Mouse (Mus musculus) CD4-positive, CD25-positive, alpha-beta regulatory T cell, adult 4 months (primary cell): ENCODE results near the gene Srcin1. TPM values are rescaled to one million over a fixed set of nuclear protein-coding genes. Genes with fewer than 3 reads are reported as not detected.

ENCODE experiments used
- ATAC-seq: one replicate; pipeline ENCODE4 v1.8.0; 2017
- polyA plus RNA-seq, 2 experiments: library from polyadenylated mRNA; unstranded; fragments of 100-300 nt; shearing (Covaris generic); gene quantifications; one replicate each; pipeline ENCODE4 v1.2.1; 2017

Gene Srcin1
- polyA plus RNA-seq, 2 experiments from 2014 or later: not detected

GRCm38 (mm10) chr11:97578286-97578685, 2.3 kb upstream of the Srcin1 start:
- no peak for ATAC-seq

DNA sequence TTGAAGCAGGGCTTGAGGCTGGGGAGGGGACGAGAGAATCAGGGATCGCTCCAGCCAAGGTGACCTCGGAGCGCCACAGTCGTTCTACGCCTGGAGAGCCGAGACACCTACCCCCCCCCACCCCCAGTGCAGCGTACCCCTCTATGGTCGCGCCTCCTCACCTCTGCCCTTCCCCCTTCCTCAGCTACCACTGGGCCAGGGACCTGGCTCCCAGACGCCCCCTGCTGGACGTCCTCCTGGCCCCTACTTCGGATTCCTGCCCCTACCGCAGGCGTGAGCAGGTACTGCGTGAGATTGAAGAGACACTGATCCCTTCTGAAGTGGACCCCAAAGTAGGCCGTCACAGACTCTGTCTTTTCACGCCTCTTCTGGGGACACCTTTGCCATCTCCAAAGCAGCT, 348 bp downstream of the Srcin1 start:
- peak; percentile 43 for ATAC-seq

DNA sequence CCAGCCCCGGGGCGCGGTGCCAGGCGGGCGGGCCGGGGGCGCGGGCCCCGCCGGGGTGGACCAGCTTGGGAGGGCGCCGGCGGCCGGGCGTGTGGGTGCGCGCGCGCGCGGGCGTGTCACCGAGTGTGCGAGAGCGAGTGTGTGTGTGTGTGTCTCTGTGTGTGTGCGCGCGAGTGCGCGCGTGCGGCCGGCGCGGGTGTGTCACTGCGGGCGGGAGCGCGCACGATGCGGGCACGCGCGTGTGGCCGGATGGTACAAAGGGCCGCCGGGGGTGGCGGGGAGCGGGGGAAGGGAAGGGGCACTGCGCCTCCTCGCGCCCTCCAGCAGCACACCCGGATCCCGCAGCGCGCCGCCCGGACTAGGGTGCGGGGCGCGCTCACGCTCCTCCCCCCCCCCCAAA, 911 bp downstream of the Srcin1 start:
- ATAC-seq: no peak

- ATAC-seq: no peak
These were observed 1.4 kb downstream of the Srcin1 start for GRCm38 (mm10) chr11:97574551-97575051.

DNA sequence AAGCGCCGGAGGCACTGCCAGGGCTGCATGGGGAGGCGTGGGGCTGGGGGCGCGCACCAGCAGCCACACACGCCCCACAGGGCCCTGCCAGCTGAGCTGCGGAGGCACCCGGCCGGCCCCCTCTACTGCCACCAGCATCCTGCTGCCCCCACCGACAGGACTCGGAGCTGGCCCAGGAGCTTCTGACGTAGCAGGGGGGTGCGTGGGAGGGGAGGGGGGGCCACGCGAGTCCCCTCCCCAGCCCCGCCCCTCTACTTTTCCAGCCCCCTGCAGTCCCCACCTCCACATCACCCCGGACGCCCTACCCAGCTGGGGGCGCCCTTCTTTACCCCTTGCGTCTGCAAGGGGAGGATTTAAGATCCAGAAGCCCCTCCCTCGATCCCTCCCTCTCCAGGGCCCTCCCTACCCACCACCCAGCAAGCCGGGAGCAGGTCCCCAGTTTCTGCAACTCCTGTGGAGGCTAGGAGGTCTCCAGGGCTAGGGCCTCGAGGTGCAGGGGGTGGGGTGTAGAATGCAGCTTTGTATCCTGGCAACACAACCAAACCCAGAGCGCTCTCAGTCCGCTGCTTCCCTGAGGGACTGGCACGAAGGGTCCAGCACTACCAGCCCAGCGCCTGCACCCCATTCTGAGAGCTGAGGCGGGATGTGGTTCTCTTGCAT, 2.0 kb downstream of the Srcin1 start:
- no peak for ATAC-seq

GRCm38 (mm10) chr11:97572895-97573480, 3.0 kb downstream of the Srcin1 start:
- no peak for ATAC-seq

GRCm38 (mm10) chr11:97572089-97572345, 4.0 kb downstream of the Srcin1 start:
- ATAC-seq: no peak

DNA sequence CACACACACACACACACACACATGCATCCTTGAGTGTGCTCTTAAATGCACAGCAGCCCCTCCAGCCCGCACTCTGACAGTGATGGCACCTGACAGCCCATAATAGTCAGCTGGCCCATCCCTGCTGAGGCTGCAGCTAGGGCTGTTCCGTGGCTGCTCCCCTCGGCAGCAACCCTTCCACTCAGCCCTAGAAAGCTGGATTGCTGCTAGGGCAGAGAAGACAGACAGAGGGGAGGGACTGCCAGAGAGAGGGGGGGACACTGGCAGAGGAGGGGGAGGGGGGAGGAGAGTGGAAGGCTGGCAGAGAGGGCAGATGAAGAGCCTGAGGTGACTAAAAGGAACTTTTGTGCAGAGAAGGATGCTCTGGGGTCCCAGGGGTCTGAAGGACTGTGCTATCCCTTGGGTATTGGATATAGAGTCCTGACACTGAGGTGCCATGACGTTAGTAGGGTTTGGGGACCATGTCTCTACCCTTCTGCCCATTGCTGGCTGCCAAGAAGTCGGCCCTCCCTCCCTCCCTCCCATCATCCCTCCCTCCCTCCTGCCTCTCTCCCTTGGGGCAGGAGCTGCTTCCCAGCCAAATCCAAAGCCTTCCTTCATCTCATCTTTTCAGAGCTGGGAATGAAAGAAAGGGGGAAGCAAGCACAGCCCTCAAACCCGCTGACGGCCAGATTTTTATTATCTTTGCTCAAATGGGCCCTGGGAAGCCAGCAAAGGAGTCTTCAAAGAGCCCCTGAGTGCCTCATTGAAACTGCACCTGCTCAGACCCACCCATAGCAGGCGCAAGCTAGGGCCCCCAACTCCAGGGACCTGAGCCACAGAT, 4.5 kb downstream of the Srcin1 start:
- no peak for ATAC-seq

GRCm38 (mm10) chr11:97570493-97571137, 5.4 kb downstream of the Srcin1 start:
- ATAC-seq: no peak

DNA sequence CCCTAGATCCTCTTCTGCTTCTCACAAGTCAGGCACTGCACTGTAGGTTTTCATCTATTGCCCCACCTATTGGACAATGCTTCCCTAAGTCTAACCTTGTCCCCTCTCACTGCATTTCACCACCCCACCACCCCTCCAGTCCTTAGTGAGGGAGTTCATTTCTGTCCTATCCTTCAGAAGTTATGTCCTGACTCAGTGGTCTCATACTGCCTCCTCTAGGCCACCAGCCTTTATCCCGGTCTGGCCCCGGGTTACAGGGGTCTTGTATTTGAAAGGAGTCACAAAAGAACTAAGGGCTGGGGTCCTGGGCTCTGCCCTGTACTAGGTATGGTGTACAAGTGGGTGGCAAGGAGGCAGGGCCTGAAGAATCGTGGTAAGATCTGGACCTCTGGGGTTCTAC, 6.2 kb downstream of the Srcin1 start:
- ATAC-seq: no peak

DNA sequence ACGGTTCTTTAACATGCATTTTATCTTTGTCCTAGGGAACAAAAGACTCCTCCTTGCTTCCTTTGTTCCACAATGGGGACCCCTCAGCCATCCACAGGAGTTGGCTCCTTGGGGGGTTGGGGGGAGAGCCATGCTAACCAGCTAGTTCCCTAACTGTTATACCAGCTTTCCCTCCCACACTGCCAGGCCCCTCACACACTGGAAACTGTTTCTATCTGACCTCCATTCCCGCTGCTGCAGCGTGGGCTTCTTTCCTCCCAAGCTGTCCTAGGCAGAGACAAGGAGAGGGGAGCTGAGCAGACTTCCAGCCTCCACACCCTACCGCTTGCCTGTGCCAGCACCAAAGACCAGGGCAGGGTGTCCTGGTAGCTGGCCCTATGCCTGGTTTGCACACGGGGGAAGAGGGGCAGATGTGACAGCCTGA, 6.7 kb downstream of the Srcin1 start:
- no peak for ATAC-seq

DNA sequence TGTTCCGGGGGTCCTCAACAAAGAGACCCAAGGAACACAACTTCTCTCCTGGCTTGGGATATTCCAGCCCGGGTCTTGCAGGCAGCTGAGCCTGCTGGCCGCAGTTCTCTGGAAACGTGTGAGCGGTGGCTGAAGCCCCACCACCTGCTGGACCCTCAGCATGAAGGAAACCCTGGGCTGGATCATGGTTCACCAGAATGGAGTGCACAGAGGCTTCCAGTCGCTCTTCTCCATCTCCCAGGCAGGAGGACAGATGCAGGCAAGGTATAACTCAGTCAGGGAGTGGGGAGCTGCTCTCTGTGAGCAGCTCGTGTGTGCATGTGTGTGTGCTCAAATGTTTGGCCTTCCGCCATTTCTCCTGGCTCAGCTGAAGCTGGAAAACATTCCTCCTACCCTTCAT, 7.3 kb downstream of the Srcin1 start:
- ATAC-seq: no peak

- ATAC-seq: no peak
These were observed 8.5 kb downstream of the Srcin1 start for GRCm38 (mm10) chr11:97567480-97567879.

DNA sequence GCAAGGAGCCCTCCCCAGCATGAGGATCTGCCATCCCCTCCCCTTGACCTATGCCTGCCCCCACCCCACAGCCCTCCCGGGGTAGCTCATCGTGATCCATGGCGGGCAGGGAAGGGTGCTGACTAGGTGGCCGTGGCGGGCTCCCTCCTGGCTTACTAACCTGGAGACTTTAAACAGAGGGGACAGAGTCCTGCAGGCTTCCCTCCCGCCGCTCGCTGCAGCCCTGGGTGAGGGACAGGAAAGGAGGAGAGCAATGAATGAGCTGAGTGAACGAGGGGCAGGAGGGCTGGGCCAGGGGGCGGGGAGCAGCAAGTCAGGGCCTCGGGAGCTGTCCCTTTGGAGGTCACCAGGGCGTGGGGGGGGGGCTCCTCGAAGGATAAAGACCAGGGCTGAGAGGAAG, 9.4 kb downstream of the Srcin1 start:
- ATAC-seq: no peak

- ATAC-seq: no peak
These were observed 12.3 kb downstream of the Srcin1 start for GRCm38 (mm10) chr11:97563730-97564129.

DNA sequence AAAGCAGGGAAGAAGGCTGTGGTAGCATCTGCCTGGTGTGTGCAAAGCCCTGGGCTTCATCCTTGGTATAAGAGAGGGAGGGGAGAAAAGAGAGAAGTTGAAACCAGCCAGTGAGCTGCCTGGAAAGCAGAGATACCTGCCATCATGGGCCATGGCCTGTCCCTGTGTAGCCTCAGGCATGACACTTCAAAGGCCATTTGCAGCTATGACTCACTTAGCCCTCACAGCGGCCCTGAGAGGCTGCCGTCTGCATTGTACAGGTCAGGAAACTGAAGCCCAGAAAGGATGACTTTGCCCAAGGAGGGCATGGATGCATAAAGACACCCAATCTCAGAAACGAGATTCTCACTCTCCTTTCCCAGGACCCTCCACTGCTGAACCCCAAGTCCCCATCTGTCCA, 13.4 kb downstream of the Srcin1 start:
- ATAC-seq: no peak

DNA sequence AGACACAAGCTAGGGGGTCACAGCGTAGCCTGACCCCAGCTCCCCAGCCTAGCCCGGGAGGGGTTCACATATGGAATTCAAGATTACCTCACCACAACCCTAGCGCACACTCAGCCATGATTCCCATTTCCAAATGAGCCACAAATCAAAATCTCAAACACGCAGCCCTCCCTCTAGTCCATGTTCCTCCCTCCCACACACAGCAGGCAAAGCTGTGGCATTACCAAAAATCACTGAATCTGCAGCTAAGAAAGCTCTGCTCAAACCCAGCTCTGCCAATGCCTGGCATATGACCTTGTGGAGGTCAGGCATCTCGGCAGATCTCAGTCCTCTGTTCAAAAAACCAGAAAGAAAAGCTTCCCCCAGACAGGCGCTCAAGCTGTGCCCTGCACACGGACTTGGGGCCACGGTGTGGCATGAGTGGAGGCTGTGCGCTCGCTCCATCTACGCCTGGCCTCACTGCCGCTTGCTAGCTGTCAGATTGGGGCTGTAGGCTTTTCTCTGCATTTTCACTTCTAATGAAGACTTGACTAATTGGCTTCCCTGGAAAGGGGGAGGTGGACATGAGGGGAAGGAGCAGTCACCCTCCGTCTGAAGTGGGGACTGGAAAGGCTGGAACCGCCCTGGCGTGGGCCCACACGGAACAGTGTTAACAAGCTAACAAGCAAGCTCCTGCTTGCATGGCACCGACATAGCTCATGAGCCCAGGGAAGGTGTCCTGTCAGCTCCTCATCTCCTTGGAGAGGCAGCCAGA, 15.6 kb downstream of the Srcin1 start:
- ATAC-seq: no peak

DNA sequence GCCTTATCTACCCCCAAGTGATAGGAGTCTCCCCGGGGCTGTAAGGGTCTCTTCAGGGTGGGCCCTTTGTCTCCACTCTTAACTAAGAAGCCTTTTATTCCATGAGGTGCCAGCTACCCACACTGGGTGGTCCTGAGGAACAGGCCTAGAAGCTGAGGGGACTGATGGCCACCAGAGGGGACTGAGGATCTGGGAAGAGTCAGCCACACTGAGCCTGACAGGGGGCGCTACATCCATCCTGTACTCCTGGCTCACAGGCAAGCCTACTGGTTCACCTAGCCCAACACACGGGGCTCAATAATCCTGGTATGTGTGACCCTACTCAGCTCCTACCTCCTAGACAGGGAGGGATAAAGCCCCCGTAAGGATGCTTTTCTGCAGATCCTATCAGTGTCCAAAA, 16.4 kb downstream of the Srcin1 start:
- ATAC-seq: no peak

GRCm38 (mm10) chr11:97557885-97558284, 18.1 kb downstream of the Srcin1 start:
- no peak for ATAC-seq

DNA sequence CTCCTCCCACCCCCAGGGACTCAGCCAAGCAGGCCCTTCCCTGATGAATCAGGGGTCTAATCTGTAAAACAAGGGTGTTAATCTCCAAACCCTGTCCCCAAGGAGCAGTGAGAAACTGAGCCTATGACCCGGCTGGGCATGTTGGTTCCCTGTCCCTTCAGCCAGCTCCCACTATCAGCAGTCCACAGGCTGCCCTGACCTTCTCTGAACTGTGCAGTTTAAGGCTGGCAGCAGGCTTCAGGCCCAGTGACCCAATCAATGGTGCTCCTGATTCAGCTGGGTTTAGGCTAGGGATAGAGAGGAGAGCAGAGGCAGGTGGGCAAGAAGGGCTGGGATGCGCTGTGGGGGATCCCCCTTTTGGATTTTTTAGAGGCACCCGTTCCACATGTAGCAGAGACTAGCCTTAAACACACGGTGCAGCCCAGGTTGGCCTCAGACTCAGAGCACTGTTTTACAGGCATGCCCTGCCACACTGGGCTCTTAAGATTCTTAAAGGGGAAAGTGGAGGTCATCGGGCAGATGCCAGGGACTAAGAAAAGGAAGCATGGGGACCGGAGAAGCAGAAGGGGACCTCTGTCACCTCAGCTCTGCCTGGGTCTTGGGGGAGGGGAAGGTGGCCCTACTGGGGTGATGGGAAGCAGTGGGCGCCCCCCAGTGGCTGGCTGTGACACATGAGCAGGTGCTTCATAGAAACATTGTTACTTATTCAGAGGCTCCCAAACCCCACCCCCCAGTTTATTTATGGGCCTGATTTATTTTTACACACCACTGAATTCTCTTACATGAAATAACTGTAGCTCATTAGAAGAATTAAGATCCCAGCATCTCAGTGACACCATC, 19.2 kb downstream of the Srcin1 start:
- ATAC-seq: no peak

- no peak for ATAC-seq
These were observed 20.8 kb downstream of the Srcin1 start for GRCm38 (mm10) chr11:97555144-97555543.

- ATAC-seq: no peak
These were observed 23.8 kb downstream of the Srcin1 start for GRCm38 (mm10) chr11:97552151-97552550.
